Mouse (Mus musculus): ENCODE data around the gene Cdh4. TPM values are rescaled to one million over a fixed set of nuclear protein-coding genes. Genes with fewer than 3 reads are reported as not detected.

The Cdh4 gene
- polyA plus RNA-seq, 2 experiments = 0.07 to 0.09 TPM

DNA sequence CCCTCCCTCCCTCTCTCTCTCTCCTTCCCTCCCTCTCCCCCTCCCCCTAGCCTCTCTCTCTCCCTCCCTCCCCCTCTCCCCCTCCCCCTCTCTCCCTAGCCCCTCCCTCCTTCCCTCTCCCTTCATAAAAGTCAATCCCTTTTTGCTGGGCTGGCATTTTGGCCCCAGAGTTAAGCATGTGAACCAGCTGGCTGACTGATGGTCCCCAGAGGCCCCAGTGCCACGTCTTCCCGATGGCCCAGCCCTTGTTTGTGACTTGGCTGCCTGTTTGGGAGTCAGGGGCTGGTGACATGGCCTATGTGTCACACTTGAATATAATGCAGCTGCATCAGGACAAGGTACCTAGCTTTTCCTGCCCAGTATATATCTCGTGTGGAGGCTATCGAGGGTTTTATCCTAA lies 96.3 kb downstream of the Cdh4 start:
- H3K27me3 ChIP-seq (ENCODE audit: control insufficient read depth, insufficient read depth, low read length) = no peaks in the 10 kb centered on the region
- ATAC-seq (ENCODE audit: insufficient read depth) (no peak), DNase-seq (ENCODE audit: low read depth in 3 of 3, low spot score in 3 of 3) (no peak)
- no peaks in the 10 kb centered on the region for H3K36me3 ChIP-seq (replicated peaks; ENCODE audit: control insufficient read depth, insufficient read depth, low read depth)
- WGBS (ENCODE audit: insufficient replicate concordance) = 35% methylated on average over 4 of the region's 4 CpGs
- no peak overlapping the region for H3K9ac ChIP-seq (replicated peaks)
- no peaks in the 10 kb centered on the region for H3K9me3 ChIP-seq (ENCODE audit: control insufficient read depth, low read length)
- TF ChIP-seq CTCF (IDR thresholded peaks at IDR 0.05; ENCODE audit: low read depth) (no peak), EP300 (IDR thresholded peaks at IDR 0.05; ENCODE audit: low read depth) (no peak)
- H3K27ac ChIP-seq = no peak overlapping the region
- no peak overlapping the region for H3K4me3 ChIP-seq (ENCODE audit: insufficient read depth in 1 of 2, low read depth in 2 of 2, low read length in 2 of 2)
- H3K4me2 ChIP-seq (ENCODE audit: low read depth) = no peak overlapping the region
- no peaks in the 10 kb centered on the region for H3K4me1 ChIP-seq (replicated peaks; ENCODE audit: control insufficient read depth in 2 of 2, insufficient read depth in 2 of 2, low read length in 1 of 2)

GRCm38 (mm10) chr2:179539532-179540245 lies 97.5 kb downstream of the Cdh4 start:
- TF ChIP-seq CTCF (IDR thresholded peaks at IDR 0.05; ENCODE audit: low read depth) = no peak
- no peak for TF ChIP-seq EP300 (IDR thresholded peaks at IDR 0.05; ENCODE audit: low read depth)
- WGBS (ENCODE audit: insufficient replicate concordance) = 45% methylated on average over 9 of the region's 9 CpGs
- no peak for ATAC-seq (ENCODE audit: insufficient read depth)

DNA sequence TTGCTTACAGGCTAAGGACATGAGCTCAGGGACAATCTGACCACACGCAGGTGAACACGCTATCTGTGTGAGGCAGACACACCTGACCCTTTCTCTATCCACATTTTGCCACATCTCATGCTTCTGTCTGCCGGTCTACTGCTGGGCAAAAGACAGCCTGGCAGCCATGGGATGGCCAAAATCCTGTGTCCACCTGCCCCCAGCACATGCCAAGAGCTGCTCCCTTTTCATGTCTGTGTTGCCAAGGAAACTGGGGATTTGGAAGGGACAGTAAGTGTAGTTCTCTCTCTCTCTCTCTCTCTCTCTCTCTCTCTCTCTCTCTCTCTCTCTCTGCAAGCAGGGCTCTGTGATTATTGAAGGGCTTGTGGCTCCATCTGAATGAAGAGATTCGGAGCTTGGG lies 98.9 kb downstream of the Cdh4 start:
- H3K27me3 ChIP-seq (ENCODE audit: control insufficient read depth, insufficient read depth, low read length) = no peaks in the 10 kb centered on the region
- WGBS (ENCODE audit: insufficient replicate concordance) = 71% methylated on average over 4 of the region's 4 CpGs
- DNase-seq (ENCODE audit: low read depth in 3 of 3, low spot score in 3 of 3) (no peak), ATAC-seq (ENCODE audit: insufficient read depth) (no peak)
- no peaks in the 10 kb centered on the region; the same call in 1 of the 2 replicates for H3K9me3 ChIP-seq (ENCODE audit: control insufficient read depth, low read length)
- H3K4me2 ChIP-seq (ENCODE audit: low read depth) = no peak overlapping the region
- TF ChIP-seq EP300 (IDR thresholded peaks at IDR 0.05; ENCODE audit: low read depth) (no peak), CTCF (IDR thresholded peaks at IDR 0.05; ENCODE audit: low read depth) (no peak)
- H3K4me3 ChIP-seq (ENCODE audit: insufficient read depth in 1 of 2, low read depth in 2 of 2, low read length in 2 of 2) = no peak overlapping the region
- H3K9ac ChIP-seq (replicated peaks) = no peak overlapping the region
- H3K4me1 ChIP-seq (replicated peaks; ENCODE audit: control insufficient read depth in 2 of 2, insufficient read depth in 2 of 2, low read length in 1 of 2) = no peaks in the 10 kb centered on the region
- H3K36me3 ChIP-seq (replicated peaks; ENCODE audit: control insufficient read depth, insufficient read depth, low read depth) = no peaks in the 10 kb centered on the region
- no peak overlapping the region for H3K27ac ChIP-seq

More at GRCm38 (mm10) chr2:179539532-179540245, 97.5 kb downstream of the Cdh4 start:
- DNase-seq (ENCODE audit: low read depth in 3 of 3, low spot score in 3 of 3) = no peak
- no peaks in the 10 kb centered on the region for H3K9me3 ChIP-seq (ENCODE audit: control insufficient read depth, low read length)
- no peak overlapping the region for H3K27ac ChIP-seq
- no peak overlapping the region for H3K9ac ChIP-seq (replicated peaks)
- H3K4me2 ChIP-seq (ENCODE audit: low read depth) = no peak overlapping the region
- no peaks in the 10 kb centered on the region for H3K27me3 ChIP-seq (ENCODE audit: control insufficient read depth, insufficient read depth, low read length)
- H3K36me3 ChIP-seq (replicated peaks; ENCODE audit: control insufficient read depth, insufficient read depth, low read depth) = no peaks in the 10 kb centered on the region
- H3K4me3 ChIP-seq (ENCODE audit: insufficient read depth in 1 of 2, low read depth in 2 of 2, low read length in 2 of 2) = no peak overlapping the region
- no peaks in the 10 kb centered on the region for H3K4me1 ChIP-seq (replicated peaks; ENCODE audit: control insufficient read depth in 2 of 2, insufficient read depth in 2 of 2, low read length in 1 of 2)

DNA sequence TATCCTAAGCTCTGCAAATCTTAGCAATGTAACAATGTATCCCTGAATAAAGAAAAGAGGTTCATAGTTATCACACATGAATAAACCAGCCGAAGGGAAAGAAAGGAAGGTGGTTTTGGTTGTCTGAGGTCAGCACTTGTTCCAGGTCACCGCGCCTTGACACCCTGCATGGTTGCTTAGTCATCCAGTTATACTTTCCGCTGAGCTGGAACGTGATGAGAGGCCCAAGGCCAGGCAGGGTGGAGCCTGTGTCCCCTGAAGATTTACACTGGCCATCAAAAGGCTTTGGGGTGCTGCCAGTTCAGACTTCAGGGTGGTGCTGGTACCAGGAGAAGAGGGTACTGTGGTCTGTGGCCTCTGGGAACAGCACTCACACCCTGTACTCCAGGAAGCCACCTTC lies 105.4 kb downstream of the Cdh4 start:
- Histone ChIP-seq H3K27ac (no peak overlapping the region), H3K27me3 (ENCODE audit: control insufficient read depth, insufficient read depth, low read length) (no peaks in the 10 kb centered on the region), H3K4me2 (ENCODE audit: low read depth) (no peak overlapping the region), H3K9me3 (ENCODE audit: control insufficient read depth, low read length) (no peaks in the 10 kb centered on the region; the same call in 1 of the 2 replicates), H3K36me3 (replicated peaks; ENCODE audit: control insufficient read depth, insufficient read depth, low read depth) (no peaks in the 10 kb centered on the region), H3K4me3 (ENCODE audit: insufficient read depth in 1 of 2, low read depth in 2 of 2, low read length in 2 of 2) (no peak overlapping the region), H3K9ac (replicated peaks) (no peak overlapping the region), H3K4me1 (replicated peaks; ENCODE audit: control insufficient read depth in 2 of 2, insufficient read depth in 2 of 2, low read length in 1 of 2) (no peaks in the 10 kb centered on the region)
- ATAC-seq (ENCODE audit: insufficient read depth) = no peak
- DNase-seq (ENCODE audit: low read depth in 3 of 3, low spot score in 3 of 3) = no peak
- WGBS (ENCODE audit: insufficient replicate concordance) = 51% methylated on average over 5 of the region's 5 CpGs
- TF ChIP-seq EP300 (IDR thresholded peaks at IDR 0.05; ENCODE audit: low read depth) = no peak
- no peak for TF ChIP-seq CTCF (IDR thresholded peaks at IDR 0.05; ENCODE audit: low read depth)

DNA sequence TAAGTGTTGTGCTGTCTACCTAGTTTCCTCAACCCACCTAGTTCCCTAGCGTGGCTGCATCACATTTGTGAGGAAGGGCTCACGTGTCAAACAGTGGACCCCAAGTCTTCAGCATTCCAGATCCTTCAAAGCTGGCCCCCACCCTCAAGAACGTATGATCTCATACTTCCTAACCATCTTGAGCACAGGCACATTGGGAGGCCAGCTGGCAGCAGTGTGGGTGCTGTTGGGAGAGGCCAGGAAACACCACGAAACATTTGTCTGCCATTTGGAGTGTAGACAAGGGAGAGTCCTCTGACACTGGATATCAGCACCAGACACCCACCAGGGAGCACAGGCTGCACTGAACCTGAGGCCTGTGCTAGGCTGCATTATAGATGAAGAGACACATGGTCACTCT lies 113.7 kb downstream of the Cdh4 start:
- H3K4me2 ChIP-seq (ENCODE audit: low read depth) = no peak overlapping the region
- no peaks in the 10 kb centered on the region for H3K4me1 ChIP-seq (replicated peaks; ENCODE audit: control insufficient read depth in 2 of 2, insufficient read depth in 2 of 2, low read length in 1 of 2)
- H3K4me3 ChIP-seq (ENCODE audit: insufficient read depth in 1 of 2, low read depth in 2 of 2, low read length in 2 of 2) = no peak overlapping the region
- H3K27me3 ChIP-seq (ENCODE audit: control insufficient read depth, insufficient read depth, low read length) = no peaks in the 10 kb centered on the region
- H3K36me3 ChIP-seq (replicated peaks; ENCODE audit: control insufficient read depth, insufficient read depth, low read depth) = no peaks in the 10 kb centered on the region
- no peak overlapping the region for H3K27ac ChIP-seq
- no peak for DNase-seq (ENCODE audit: low read depth in 3 of 3, low spot score in 3 of 3)
- WGBS (ENCODE audit: insufficient replicate concordance) = 47% methylated on average over 4 of the region's 4 CpGs
- no peaks in the 10 kb centered on the region for H3K9me3 ChIP-seq (ENCODE audit: control insufficient read depth, low read length)
- ATAC-seq (ENCODE audit: insufficient read depth) = no peak
- no peak overlapping the region for H3K9ac ChIP-seq (replicated peaks)
- TF ChIP-seq EP300 (IDR thresholded peaks at IDR 0.05; ENCODE audit: low read depth) (no peak), CTCF (IDR thresholded peaks at IDR 0.05; ENCODE audit: low read depth) (no peak)
